Mouse (Mus musculus) hindbrain, embryonic 14.5 days (tissue): ENCODE results near the gene Gpr4. TPM values are rescaled to one million over a fixed set of nuclear protein-coding genes. Genes with fewer than 3 reads are reported as not detected.
A peak's percentile ranks its signal among the peaks of the same experiment; 100 is the strongest.

ENCODE experiments used
- ATAC-seq: fragments of 200-750 bp; cut with Nextera tagmentation; 2 replicates; pipeline ENCODE4 v1.8.0; 2017; ENCODE audit warnings: moderate number of reproducible peaks, mild to moderate bottlenecking, moderate TSS enrichment, moderate library complexity; ENCODE audit not compliant: low FRiP score
- DNase-seq: peaks from one replicate; pipeline ENCODE4 v3.0.0-alpha.2; 2015; ENCODE audit warnings: low spot score
- H3K27ac ChIP-seq: fragments of 300-500 bp; sonication (generic); 2 replicates; pipeline ENCODE4 v1.5.1; 2014; ENCODE audit warnings: mild to moderate bottlenecking, moderate library complexity
- H3K27me3 ChIP-seq: fragments of 300-500 bp; sonication (generic); 2 replicates; pipeline ENCODE4 v1.6.1; 2014; ENCODE audit warnings: mild to moderate bottlenecking, low read length, mixed read lengths; ENCODE audit not compliant: control insufficient read depth, insufficient read depth
- H3K36me3 ChIP-seq: fragments of 300-500 bp; sonication (generic); replicated peaks from 2 replicates; pipeline ENCODE4 v1.6.1; 2014; ENCODE audit not compliant: control insufficient read depth, insufficient read depth
- H3K4me1 ChIP-seq: fragments of 300-500 bp; sonication (generic); replicated peaks from 2 replicates; pipeline ENCODE4 v1.6.1; 2014; ENCODE audit warnings: antibody characterized with exemption, low read length, mixed read lengths; ENCODE audit not compliant: control insufficient read depth, insufficient read depth
- H3K4me2 ChIP-seq: fragments of 300-500 bp; sonication (generic); replicated peaks from 2 replicates; pipeline ENCODE4 v1.6.1; 2014; ENCODE audit warnings: mild to moderate bottlenecking, moderate library complexity
- H3K4me3 ChIP-seq: fragments of 300-500 bp; sonication (generic); replicated peaks from 2 replicates; pipeline ENCODE4 v1.5.1; 2014; ENCODE audit warnings: mild to moderate bottlenecking, low read length
- H3K9ac ChIP-seq: fragments of 300-500 bp; sonication (generic); 2 replicates; pipeline ENCODE4 v1.6.1; 2014
- H3K9me3 ChIP-seq: fragments of 300-500 bp; sonication (generic); 2 replicates; pipeline ENCODE4 v1.6.1; 2016; ENCODE audit warnings: low read length; ENCODE audit not compliant: control insufficient read depth
- WGBS: fragments of 180-500 bp; shearing (Covaris S2); extraction: QIAGEN DNeasy Blood & Tissue Kit; methylation state at CpG from one replicate; pipeline ENCODE4 v1.1.7; 2014; 5-methylcytosine and 5-hydroxymethylcytosine counted together
- polyA plus RNA-seq: library from polyadenylated mRNA; unstranded; fragments of >200 nt; fragmentation: Nextera tagmentation; extraction: Ambion mirVana; gene quantifications from 2 replicates; pipeline ENCODE4 v1.2.1, GENCODE M21; 2014

The Gpr4 gene
- polyA plus RNA-seq, 1 experiment from 2014 or later = 3.2 TPM

DNA sequence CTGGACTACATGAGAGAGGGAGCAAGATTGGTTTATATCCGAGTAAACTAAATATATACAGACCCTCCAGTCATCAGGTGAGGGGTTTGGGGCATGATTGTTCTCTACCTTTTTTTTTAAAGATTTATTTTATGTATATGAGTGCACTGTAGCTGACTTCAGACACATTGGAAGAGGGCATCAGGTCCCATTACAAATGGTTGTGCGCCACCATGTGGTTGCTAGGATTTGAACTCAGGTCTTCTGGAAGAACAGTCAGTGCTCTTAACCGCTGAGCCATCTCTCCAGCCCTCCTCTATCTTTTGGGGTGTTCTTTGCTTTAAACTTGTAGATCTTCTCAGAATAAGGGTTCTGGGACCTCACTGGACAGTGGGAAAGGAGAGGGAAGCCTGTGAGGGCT lies 7.7 kb downstream of the Gpr4 start:
- no peak for ATAC-seq
- 0 out of 2 replicates have a peak, but pooled peaks cover 3% of the 10 kb centered on the region for H3K4me1 ChIP-seq
- no peaks in the 10 kb centered on the region for H3K36me3 ChIP-seq
- no peaks in the 10 kb centered on the region for H3K9me3 ChIP-seq
- no peaks in the 10 kb centered on the region for H3K27me3 ChIP-seq
- WGBS = 71% methylated on average over 3 of the region's 3 CpGs
- H3K4me2 ChIP-seq = no peak overlapping the region
- no peak overlapping the region for H3K4me3 ChIP-seq
- H3K27ac ChIP-seq = no peak overlapping the region
- no peak for DNase-seq
- no peak overlapping the region for H3K9ac ChIP-seq

- no peak for DNase-seq
- H3K9ac ChIP-seq = no peak overlapping the region
- H3K36me3 ChIP-seq = no peaks in the 10 kb centered on the region; the same call in 1 of the 2 replicates
- H3K9me3 ChIP-seq = no peaks in the 10 kb centered on the region
- ATAC-seq = no peak
- H3K4me3 ChIP-seq = no peak overlapping the region
- no peak overlapping the region for H3K27ac ChIP-seq
- 95% methylated on average over 16 of the region's 16 CpGs for WGBS
- no peak overlapping the region for H3K4me2 ChIP-seq
- no peaks in the 10 kb centered on the region for H3K27me3 ChIP-seq
- H3K4me1 ChIP-seq = peaks cover 6% of the 10 kb centered on the region; the same call in 1 of the 2 replicates
These were observed 9.9 kb downstream of the Gpr4 start for GRCm38 (mm10) chr7:19222189-19222588.

DNA sequence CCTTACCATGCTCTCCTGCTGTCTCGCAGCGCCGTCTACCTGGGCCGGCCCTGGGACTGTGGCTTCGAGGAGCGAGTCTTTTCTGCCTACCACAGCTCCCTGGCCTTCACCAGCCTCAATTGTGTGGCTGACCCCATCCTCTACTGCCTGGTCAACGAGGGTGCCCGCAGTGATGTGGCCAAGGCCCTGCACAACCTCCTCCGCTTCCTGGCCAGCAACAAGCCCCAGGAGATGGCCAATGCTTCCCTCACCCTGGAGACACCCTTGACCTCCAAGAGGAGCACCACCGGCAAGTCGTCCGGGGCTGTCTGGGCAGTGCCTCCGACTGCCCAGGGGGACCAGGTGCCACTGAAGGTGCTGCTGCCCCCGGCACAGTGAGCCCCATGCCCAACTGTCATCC lies 10.5 kb downstream of the Gpr4 start:
- H3K36me3 ChIP-seq = no peaks in the 10 kb centered on the region; the same call in 1 of the 2 replicates
- WGBS = 93% methylated on average over 14 of the region's 14 CpGs
- DNase-seq = no peak
- peaks cover 6% of the 10 kb centered on the region; the same call in 1 of the 2 replicates for H3K4me1 ChIP-seq
- no peaks in the 10 kb centered on the region for H3K27me3 ChIP-seq
- ATAC-seq = no peak
- H3K27ac ChIP-seq = no peak overlapping the region
- no peak overlapping the region for H3K4me2 ChIP-seq
- no peak overlapping the region for H3K4me3 ChIP-seq
- no peaks in the 10 kb centered on the region for H3K9me3 ChIP-seq
- H3K9ac ChIP-seq = no peak overlapping the region

DNA sequence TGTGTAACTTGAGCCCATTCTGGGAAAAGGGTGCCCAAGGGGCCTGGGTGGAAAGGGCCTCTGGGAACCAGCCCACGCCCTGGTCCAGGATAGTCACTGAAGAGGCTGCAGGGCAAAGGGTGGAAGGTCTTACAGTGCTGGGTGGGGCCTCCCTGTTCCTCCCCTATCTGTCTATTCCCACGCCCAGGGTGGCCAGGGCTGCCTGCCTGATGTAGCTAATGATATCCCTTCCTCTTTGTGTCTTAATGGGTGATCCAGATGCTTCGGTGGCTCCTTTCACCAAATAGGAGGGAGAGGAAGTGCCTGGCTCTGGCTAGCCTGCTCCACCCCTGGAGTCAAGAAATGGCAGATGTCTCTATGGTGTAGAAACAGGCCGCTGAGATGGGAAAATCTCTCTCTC lies 12.6 kb downstream of the Gpr4 start:
- no peak overlapping the region for H3K27ac ChIP-seq
- H3K9ac ChIP-seq = no peak overlapping the region
- H3K36me3 ChIP-seq = no peaks in the 10 kb centered on the region; the same call in 1 of the 2 replicates
- 88% methylated on average over 4 of the region's 4 CpGs for WGBS
- DNase-seq (no peak), ATAC-seq (no peak)
- H3K4me2 ChIP-seq = no peak overlapping the region
- H3K27me3 ChIP-seq = no peaks in the 10 kb centered on the region
- no peak overlapping the region for H3K4me3 ChIP-seq
- H3K9me3 ChIP-seq = no peaks in the 10 kb centered on the region
- peaks cover 15% of the 10 kb centered on the region for H3K4me1 ChIP-seq

- WGBS = 17% methylated on average over 20 of the region's 20 CpGs
- Histone ChIP-seq H3K36me3 (no peaks in the 10 kb centered on the region; the same call in 1 of the 2 replicates), H3K9ac (peak overlapping the region; percentile 72), H3K4me2 (peak overlapping the region; percentile 94), H3K9me3 (no peaks in the 10 kb centered on the region), H3K4me1 (peaks cover 18% of the 10 kb centered on the region), H3K27me3 (no peaks in the 10 kb centered on the region), H3K27ac (peak overlapping the region; percentile 100), H3K4me3 (peak overlapping the region; percentile 55)
- DNase-seq = peak; percentile 56
- peak; percentile 18 for ATAC-seq
These were observed 14.8 kb downstream of the Gpr4 start for GRCm38 (mm10) chr7:19226817-19227797.

GRCm38 (mm10) chr7:19227883-19228792 lies 15.8 kb downstream of the Gpr4 start, which contains the start of gene Opa3:
Gene Opa3, plus strand, starts transcription at chr7:19228334.
- DNase-seq (peak; percentile 100), ATAC-seq (peak; percentile 94)
- H3K9ac ChIP-seq = peak within 1 kb of the TSS; percentile 79
- H3K4me1 ChIP-seq = peaks cover 18% of the 10 kb centered on the region
- H3K36me3 ChIP-seq = no peaks in the 10 kb centered on the region; the same call in 1 of the 2 replicates
- peak within 1 kb of the TSS; percentile 100 for H3K27ac ChIP-seq
- H3K4me2 ChIP-seq = peak within 1 kb of the TSS; percentile 94
- no peaks in the 10 kb centered on the region for H3K27me3 ChIP-seq
- under 1% methylated on average over 91 of the region's 91 CpGs for WGBS
- peak within 1 kb of the TSS; percentile 55 for H3K4me3 ChIP-seq
- no peaks in the 10 kb centered on the region for H3K9me3 ChIP-seq

DNA sequence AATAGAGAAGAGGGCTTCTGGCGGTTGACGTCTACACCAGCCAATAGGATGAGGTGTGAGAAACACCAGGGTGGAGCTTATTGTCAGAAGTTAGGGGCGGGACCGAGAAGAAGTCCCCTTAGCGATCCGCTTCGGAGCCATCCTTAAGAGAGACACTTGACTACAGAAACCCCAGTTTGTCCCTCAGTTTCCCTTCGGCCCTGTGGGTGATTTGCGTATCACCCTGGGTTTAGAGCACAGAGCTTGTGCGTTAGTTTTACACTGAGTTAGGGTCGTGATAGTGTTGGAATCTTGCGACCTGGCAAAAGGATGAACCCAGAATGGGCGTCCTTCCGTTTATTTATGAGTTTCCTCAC lies 16.4 kb downstream of the Gpr4 start:
- DNase-seq (no peak), ATAC-seq (no peak)
- peak overlapping the region; percentile 100 for H3K27ac ChIP-seq
- H3K4me3 ChIP-seq = peak overlapping the region; percentile 55
- no peaks in the 10 kb centered on the region for H3K27me3 ChIP-seq
- H3K4me2 ChIP-seq = peak overlapping the region; percentile 94
- H3K36me3 ChIP-seq = no peaks in the 10 kb centered on the region; the same call in 1 of the 2 replicates
- WGBS = 0% methylated on average over 14 of the region's 14 CpGs
- peaks cover 18% of the 10 kb centered on the region for H3K4me1 ChIP-seq
- peak overlapping the region; percentile 74 for H3K9ac ChIP-seq
- no peaks in the 10 kb centered on the region for H3K9me3 ChIP-seq

- Histone ChIP-seq H3K36me3 (no peaks in the 10 kb centered on the region; the same call in 1 of the 2 replicates), H3K4me3 (peak overlapping the region; percentile 55), H3K27ac (peak overlapping the region; percentile 100), H3K9ac (peak overlapping the region; percentile 74), H3K9me3 (no peaks in the 10 kb centered on the region), H3K4me1 (peaks cover 18% of the 10 kb centered on the region), H3K27me3 (no peaks in the 10 kb centered on the region), H3K4me2 (peak overlapping the region; percentile 94)
- ATAC-seq (no peak), DNase-seq (no peak)
- WGBS = 49% methylated on average over 5 of the region's 5 CpGs
These were observed 17.1 kb downstream of the Gpr4 start for GRCm38 (mm10) chr7:19229404-19229803.
